Mouse (Mus musculus) kidney, adult 2 months (tissue): ENCODE data around the gene Yipf2.

ENCODE experiments used
- CTCF ChIP-seq: fragments of 200-500 bp; conservative IDR thresholded peaks from 2 replicates; pipeline ENCODE4 v1.5.1; 2011; ENCODE audit warnings: low read depth, mild to moderate bottlenecking, control low read depth, low read length, moderate library complexity, mixed read lengths; ENCODE audit not compliant: insufficient read depth, insufficient read length
- POLR2A ChIP-seq: fragments of 200-500 bp; IDR thresholded peaks from one replicate; pipeline ENCODE4 v1.6.1; 2011; ENCODE audit warnings: low read depth, low read length, control low read depth

DNA sequence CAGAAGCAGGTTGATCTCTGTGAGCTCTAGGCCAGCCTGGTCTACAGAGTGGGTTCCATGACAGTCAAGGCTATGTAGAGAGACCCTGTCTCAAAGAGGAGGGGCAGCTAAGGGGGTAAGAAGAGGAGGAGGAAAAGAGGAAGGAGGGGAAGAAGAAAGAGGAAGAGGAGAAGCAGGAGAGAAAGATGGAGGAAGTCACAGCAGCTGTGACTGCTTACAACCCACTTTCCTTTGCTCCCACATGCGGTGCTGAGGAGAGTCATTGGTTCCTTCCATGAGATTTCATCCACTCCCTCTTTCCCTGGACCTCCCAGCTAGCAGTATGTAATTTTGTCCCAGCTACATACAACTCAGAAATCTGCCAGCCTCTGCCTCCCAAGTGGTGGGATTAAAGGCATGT, 14.0 kb upstream of the Yipf2 start:
- TF ChIP-seq POLR2A (no peak), CTCF (no peak)
